Mouse (Mus musculus) spleen, postnatal 14 days (tissue): ENCODE measurements around the gene Ank2.
"Not testable (repeated sequence)": the region's sequence is repeated elsewhere in the genome, so short reads cannot be mapped to it uniquely, and the experiment has no call there.

Experiments used
- DNase-seq, 2 experiments: peaks; one replicate each; pipeline ENCODE4 v3.0.0; 2021 to 2022; ENCODE audit warnings: low spot score in 2 of 2

Gene Ank2

DNA sequence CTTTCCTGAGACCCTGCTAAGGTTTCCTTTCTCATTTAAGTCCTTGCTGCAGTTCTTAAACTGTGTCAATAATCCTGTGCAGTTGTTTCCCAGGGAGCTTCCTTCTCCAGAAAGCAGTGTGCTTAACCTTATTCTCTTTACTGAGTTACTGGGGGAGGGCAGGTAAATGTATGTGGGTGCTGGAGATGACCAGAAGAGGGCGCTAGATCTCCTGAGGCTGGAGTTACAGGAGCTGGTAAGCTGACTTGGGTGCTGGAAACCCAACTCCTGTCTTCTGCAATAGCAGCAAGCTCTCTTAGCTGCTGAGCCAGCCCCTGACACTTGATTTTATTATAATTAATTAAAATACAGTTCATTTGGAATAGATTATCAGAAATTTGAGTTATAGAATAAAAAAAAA, 84.7 kb downstream of the Ank2 start:
- no peak for DNase-seq

DNA sequence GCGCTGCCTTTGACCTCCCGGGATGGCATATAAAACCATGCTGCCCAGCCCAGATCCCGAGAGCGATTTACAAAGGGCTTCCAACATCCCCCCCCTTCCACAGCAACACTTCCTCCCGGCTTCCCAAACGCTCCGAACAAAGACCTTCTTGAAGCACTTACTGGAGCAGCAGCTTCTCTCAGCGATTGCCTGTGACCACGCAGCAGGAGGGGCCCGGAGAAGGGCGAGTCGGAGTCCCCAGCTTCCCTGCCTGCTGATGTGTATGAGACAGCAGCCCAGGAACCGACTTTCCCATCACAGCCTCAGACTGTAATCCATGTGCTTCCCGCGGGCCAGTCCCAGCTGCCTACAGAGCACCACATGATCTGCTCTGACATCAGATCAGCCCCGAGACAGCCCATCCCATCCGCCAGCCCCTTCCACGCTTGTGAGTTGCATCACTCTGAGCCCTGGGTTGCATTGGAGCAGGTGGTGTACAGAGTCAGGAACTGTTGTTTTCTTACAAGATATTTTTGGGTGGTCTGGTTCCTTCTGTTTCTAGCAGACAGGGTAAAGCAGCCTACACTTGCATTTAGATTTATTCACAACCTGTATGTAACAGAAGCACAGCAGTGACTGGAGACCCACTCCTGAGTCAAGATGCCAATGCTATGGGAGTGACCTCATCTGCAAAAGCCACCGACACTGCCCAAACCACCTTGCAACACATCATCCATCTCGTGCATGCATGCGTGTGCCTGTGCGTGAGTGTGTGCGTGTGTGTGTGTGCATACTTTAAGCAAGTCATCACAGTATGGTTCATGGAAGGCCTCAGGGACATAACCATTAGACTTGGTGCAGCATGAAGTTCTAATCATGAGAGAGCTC, 90.2 kb downstream of the Ank2 start:
- DNase-seq: no peak

DNA sequence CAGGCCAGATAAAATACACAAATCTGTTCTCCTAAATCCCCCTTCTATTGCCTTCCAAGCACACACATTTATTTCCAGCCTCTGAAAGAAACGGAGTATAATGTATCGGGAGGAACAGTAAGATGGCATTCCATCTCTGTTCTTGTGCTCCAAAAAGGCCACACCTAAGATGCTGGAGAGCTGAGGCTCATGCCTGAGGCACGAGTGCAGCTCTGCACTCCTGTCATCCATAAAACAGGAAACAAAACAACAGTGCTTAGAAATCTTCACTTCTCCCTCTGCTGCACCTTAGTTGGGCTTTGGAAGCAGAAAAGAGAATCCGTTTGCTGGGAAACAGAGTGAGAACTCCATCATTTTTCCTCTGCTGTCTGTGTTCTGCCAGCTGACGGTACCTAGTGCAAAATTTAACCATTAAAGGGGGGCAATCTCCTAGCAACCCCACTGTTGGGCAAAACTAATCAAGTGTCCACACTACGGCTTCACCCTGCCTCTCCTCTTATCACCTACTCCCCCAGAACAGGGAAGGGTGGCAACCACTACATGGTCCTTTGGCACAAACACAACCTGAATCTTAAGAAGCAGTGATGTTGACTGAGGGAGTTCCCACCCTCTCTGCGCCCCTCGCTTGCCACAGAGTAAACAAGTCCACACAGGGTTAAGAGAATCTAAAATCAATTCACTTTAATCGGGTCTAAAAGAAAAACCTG, 91.1 kb downstream of the Ank2 start:
- no peak for DNase-seq

DNA sequence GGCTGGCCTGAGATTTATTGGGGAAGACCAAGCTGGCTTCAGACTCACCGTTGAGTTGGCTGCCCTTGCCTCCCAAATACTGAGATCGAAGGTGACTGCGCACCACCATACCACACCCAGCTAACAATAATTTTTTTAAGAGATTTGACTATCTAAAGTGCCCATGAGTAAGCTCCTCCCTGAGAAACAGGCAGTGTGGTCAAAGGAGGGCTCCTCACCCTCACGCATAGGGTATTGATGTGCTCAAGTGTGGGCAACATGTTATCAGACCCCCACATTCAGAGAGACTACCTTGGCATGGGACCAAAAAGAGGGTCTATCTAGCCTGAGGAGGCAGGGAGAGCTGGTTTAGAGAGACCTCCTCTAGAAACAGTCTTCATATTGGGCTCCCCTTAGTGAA, 92.3 kb downstream of the Ank2 start:
- DNase-seq: no peak

DNA sequence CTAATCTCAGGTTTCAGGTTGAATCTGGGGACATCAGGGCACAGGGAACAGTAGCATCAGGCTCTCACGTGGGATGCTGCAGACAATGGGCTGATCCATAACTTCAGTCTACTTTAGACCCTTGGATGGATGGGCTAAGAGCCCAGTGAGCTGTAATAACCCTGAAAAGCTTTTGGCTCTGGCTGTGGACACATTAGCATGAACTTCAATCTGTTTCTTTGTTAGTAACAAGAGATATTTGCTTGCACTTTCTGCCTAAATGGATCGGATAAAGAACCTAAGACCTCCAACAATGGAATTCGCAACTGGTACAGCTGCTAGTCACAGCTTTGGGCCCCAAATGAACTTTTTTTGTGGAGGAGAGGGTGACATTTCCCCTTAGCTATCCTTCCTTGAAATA, 94.8 kb downstream of the Ank2 start:
- DNase-seq: no peak

DNA sequence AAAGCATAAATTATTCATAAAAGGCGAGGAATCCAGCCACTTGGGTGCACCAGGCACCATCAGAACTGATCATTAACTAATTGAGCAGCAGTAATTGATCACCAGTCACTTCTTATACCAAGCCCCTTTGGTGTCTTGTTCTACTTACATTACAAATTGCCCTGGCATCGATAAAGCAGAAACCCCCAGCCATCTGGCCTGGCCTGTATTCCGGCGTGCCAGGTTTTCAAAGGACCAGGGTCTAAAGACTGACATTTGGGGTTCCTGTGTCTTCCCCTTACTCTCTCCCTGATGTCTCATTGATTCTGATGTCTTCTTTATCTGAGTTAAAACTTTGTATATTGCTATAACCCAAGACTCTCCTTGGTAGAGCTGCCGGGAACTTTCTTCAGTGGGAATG, 98.2 kb downstream of the Ank2 start:
- no peak for DNase-seq

DNA sequence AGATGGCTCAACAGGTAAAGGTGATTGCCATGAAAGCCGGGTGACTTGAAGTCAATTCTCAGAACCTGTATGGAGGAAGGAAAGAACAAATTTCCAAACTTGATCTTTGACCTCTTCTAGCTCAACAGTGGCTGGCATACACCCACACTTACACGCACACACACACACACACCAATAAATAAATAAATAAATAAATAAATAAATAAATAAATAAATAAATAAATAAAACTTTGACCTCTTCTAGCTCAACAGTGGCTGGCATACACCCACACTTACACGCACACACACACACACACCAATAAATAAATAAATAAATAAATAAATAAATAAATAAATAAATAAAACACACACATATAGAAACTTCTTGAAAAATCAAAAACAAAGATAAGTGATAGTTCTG, 98.7 kb downstream of the Ank2 start:
- DNase-seq: not testable (repeated sequence)

DNA sequence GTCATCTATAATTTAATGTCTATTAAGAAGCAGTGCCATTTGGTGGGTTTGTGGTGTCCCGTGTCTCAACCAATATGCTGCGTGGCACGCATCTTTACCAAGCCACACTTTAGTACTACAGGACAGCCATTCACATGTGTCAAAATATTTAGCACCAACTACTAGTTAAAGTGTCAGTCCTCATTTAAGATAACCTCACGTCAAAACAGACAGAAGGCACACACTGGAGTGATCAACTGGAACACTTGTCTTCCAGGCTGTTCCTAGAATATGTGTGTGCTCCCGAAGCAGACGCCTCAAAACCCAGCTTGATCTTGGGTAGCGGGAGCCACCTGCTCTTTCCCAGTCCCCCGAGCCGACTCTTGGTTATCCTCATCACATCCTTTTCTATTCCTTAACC, 101.4 kb downstream of the Ank2 start:
- no peak for DNase-seq

DNA sequence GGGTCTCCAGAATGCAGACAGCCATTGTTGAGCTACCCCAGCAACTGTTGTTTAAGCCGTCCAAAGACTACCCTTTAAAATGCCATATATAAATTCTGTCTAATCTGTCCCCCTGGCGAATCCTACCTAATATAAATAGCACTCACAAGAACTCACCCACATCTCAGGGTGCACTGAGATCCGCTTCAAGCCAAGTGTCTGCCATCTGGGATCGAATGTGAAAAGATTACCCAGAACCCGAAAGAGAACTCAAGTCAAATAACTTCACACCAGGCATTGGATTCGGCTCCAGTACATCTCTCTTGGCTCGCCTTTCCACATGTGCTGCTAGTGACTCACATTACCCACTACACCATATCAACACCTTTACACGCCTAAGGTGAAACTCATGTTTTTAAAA, 103.9 kb downstream of the Ank2 start:
- DNase-seq: no peak

DNA sequence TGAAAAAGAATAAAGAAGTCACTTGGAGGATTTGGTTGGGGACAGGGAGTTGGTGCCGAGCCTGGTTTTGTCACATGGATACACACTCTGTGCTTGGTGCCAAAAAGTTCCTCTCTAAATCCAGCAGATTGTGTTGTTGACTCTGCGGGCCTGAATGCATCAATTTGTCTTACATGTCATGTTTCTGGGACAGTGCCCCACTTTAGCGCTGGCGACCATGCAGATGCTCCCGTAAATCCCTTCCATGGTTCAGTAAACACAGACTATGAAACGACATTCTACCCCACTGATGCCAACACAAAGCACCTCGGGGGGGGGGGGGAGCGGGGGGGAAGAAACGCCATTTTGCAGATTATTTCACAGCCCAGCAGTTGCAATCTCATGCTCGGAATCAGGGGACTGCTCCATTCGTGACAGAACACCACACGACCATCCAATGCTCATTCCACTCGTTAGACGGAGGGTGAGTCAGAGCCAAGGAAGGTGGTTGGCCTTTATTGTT, 112.1 kb downstream of the Ank2 start:
- DNase-seq: no peak

DNA sequence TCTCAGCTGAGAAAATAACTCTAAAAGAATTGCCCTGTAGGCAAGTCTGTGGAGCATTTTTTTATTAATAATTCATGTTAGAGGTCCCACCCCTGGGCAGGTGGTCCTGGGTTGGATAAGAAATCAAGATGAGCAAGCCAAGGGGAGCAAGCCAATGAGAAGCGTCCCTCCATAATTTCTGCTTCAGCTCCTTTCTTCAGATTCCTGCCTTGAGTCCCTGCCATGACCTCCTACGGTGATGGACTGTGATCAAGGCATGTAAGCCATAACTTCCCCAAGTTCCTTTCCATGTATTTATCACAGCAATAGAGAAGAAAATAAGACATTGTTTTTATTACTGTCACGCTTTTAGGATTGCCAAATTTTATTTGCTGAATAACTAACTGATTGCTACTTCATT, 115.9 kb downstream of the Ank2 start:
- DNase-seq: no peak

DNA sequence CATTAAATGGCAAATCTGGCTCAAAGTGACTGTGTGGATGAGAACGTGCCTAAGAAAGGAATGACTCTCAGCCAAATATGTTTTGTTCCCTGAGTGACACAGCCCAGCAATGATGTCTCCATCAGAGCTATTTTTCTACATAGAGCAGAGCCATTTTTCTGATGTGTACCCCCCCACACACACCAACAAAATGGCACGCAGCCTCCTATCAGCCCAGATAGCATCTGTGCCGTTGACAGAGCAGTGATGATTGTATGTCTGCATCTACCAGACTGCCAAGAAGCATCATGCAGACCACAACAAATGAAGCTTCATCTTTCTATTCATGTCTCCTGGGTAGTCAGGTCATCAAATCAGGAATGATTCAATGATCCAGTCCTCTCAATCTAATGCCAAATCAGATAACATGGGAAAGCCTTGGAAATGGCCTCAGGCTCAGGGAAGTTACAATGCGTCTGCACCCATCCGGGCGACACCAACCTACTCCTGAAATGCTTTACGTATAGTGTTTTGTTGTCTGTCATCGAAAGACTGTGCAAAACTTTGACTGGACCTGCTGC, 122.2 kb downstream of the Ank2 start:
- no peak for DNase-seq

DNA sequence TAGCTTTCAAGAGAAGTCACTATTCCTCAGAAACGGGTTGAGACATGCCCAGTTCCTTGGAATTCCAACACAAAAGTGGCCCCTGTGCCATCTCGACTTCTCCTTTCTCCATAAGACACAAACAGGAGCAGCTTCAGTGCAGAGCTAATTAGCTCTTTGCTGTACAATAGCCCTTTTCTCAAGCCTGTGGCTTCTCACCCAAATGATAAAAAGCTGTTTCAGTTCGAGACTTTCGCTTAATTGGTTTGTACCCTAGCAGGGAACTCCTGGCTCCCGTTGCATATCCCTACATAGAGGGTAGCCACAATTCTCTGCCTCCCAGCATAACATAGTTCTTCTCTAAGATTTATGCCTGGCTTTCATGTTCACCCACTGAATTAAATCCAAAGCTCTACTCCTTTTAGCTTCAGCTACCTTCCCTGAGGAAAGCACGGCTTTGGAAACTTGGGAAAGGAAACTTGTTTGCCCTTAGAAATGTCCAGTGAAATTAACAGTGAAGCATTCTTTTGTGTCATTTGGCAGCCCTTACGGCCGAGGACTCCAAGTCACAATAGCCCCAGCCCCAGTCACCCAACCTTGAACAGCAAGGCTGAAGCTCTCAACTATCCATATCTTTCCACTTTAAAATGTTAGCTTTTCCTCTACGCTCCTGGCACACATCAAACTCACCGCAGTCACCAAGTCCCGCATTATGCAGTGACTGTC, 123.0 kb downstream of the Ank2 start:
- DNase-seq: no peak

DNA sequence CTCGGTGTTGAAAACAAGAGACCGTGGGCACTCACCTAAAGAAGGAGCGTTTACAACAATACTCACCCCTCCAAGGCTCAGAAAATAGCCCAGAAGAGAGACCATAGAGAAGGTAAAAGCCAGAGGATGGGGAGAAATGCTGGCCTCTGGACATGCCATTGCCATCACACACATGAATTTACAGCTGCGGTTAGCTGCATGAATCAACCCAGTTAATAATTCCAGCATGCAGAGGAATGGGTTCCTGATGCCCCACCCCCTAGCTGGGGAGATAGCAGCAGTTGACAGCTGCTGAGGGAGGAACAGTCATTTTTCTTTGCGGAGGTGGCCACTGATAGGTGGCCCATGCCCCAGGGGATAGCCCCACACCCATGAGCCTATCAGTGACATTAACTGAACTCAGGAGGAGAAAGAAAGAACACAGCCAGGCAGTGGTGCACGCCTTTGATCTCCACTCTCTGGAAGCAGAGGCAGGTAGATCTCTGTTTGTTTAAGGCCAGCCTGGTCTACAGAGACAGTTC, 124.9 kb downstream of the Ank2 start:
- no peak for DNase-seq

DNA sequence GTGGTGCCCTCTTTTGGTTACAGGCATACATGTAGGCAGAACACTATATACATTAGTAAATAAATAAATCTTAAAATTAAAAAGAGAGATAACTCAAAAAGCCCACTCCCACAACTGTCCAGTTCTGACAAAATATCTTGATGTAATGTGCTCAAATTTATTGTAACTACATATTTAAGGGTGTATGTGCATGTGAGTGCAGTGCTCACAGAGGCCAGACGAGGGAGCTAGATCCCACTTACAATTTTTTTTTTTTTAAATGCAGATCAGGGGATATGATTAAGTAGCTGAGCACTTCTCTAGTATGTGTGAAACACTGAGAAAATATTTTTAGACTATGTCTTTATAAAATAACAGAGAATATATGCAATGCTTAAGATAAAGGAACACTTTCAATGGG, 127.4 kb downstream of the Ank2 start:
- no peak for DNase-seq

DNA sequence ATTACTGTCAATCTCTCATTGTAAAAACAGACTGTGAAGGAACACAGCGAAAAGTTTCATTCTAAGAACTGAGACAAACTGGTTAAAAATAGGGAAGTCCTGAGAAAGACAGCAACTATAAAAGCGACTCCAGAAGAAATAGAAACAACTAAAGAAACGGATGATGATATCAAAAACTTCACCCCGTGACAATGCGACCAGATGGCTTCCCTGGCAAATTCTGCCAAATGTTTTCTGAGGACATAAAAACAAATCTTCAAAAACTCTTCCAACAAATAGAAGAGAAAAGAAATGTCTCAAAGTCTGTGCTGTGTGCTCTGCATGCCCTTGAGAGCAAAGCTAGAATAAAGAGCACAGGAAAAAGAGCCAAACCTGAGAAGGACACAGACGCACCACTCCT, 129.6 kb downstream of the Ank2 start:
- DNase-seq: no peak

DNA sequence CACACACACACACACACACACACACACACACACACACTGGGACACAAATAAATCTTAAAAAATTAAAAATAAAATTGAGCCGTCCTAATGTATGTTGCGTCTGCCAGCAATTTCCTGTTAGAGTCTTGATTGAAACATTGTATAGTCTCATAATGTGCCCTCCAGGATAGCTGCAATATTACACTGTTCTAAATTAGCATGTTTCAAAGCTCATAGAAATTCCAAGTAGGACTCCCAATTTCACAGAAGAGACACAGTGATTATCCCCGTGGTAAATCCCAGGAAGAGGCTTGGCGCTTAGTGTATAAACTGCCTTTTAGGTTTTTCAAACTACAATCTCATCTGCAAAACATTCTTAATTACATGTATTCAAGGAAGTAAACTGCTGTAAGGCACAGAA, 131.7 kb downstream of the Ank2 start:
- DNase-seq: no peak

DNA sequence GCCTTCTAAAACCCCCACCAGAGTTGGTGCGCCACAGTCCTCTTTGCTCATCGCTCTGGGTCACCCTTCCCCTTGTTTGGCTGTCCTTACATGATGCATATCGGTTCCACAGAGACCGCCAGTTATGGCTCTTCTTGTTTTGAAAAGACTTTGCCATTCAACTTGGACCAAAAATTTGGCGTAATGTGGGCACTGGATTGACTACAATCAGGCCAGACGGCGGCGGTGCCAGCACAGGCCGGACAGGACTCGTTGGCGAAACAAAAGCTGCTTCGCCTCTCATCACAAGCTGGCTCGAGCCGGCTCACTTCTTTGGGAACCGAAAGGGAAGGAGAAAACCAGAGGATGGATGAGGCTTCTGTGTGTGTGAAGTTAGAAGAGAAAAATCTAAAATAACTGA, 135.6 kb downstream of the Ank2 start:
- no peak for DNase-seq

DNA sequence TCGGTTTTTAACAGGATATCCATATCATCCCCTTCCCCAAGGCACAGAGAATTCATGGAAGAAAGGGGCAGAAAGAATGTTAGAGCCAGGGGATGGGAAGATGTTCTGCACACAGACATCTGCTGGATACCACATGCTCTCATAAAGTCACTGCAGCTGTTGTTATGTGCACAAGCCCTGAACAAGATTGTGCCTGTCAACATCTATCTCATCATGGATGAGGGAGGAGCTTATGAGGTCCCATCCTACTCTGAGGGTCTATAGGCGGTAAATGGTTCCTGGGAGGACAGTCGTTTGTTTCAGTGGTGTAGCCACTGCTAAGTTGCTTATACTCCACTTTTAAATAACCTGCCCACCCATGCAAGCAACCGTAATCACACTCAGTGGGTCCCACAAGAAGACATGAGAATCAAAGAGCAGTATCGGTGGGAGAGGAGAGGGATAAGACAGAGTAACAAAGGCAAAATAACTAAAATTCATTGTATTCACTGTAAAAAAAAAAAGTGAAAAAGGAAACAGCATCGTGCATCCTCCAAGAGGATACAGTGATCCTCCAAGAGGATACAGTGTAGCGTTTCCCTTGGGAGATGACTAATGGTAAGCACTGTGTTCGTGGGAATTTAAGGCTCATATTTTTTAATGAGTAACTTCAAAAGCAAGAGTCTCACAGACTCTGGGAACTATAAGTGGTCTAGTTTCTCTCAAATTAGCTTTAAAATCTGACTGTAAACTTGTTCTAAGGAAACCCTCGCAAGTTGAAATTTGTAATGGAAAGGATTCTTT, 136.3 kb downstream of the Ank2 start:
- no peak for DNase-seq

DNA sequence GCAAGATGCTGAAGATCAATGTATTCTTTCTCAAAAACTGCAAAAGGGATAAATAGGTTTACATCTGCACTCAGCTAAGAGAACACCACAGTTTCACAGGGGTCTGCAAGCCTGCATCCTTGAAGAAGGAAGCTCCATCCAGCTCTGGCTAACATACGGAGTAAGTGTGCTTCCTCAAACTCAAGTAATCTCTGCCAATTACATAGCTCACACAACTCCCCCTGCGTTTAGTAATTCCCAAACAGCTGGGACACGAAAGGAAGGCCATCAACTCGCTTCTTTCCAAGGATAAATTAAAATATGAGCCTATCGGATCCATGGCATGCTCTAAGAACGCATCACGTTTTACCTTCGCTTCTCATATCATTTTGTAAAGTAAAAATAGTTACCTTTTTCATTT, 137.3 kb downstream of the Ank2 start:
- DNase-seq: no peak

DNA sequence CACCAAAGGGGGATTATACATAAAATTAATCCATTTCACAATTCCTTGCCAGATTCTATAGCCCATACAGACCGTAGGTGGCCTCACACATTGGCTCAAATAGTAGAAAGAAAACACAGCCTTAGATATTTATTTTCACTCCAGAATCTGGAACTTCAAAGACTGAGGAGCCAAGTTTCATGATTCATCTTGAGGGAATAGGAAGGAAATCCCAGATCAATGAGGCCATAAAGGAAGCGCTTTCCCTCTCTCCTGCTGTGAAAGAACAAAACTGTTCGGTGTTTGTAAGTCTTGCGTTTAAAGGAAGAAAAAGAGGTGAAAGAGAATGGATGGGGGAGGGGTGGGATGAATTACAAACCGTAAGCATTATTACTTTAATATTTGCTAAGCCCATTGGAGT, 137.8 kb downstream of the Ank2 start:
- DNase-seq: no peak
